ENCODE assay signal across 22 mouse cellular contexts in genomic region chr12:71636300-71636699, GRCm38 (mm10).
DNase-seq lines count a peak whose midpoint lies in the region; ATAC-seq and TF ChIP-seq lines count a peak whose summit lies in the region.
"Had no signal": no experiment of that assay in that cellular context is flagged by ENCODE, and none has a peak within 500 bp of the region (broad histone marks: within the 10 kb centered on the region; RNA-seq: fewer than 3 reads in every experiment).

No protein-coding gene starts in this region.

- H3K27ac ChIP-seq in intestine, embryonic 14.5 days (ENCODE audit: low read depth): no peak overlapping the region
- H3K27ac ChIP-seq in intestine, embryonic 16.5 days (ENCODE audit: low read length): no peak overlapping the region
- H3K27ac ChIP-seq: embryonic facial prominence, embryonic 15.5 days; forebrain, embryonic 10.5 days; heart, embryonic 13.5 days; hindbrain, embryonic 10.5 days; hindbrain, embryonic 14.5 days had no signal

- no peak overlapping the region for H3K4me3 ChIP-seq in intestine, embryonic 14.5 days (ENCODE audit: low read depth, low read length)
- H3K4me3 ChIP-seq in intestine, embryonic 16.5 days (ENCODE audit: low read length): no peak overlapping the region
- H3K4me3 ChIP-seq: embryonic facial prominence, embryonic 15.5 days; erythroblast, embryonic 14.5 days; forebrain, embryonic 10.5 days; heart, embryonic 13.5 days; hindbrain, embryonic 10.5 days had no signal

- no peak for TF ChIP-seq CTCF in brain, embryonic 14.5 days (IDR thresholded peaks at IDR 0.05; ENCODE audit: borderline replicate concordance, extremely low read depth, insufficient read depth, insufficient read length)

- H3K4me2 ChIP-seq in intestine, embryonic 14.5 days (ENCODE audit: low read length): no peak overlapping the region
- H3K4me2 ChIP-seq in intestine, embryonic 16.5 days (ENCODE audit: low read depth, low read length): no peak overlapping the region
- H3K4me2 ChIP-seq: embryonic facial prominence, embryonic 15.5 days; heart, embryonic 13.5 days; hindbrain, embryonic 14.5 days had no signal

- H3K36me3 ChIP-seq in intestine, embryonic 14.5 days (ENCODE audit: control insufficient read depth, insufficient read depth, low read length): no peaks in the 10 kb centered on the region
- H3K36me3 ChIP-seq in intestine, embryonic 16.5 days (ENCODE audit: control insufficient read depth, insufficient read depth, low read length): no peaks in the 10 kb centered on the region
- H3K36me3 ChIP-seq: embryonic facial prominence, embryonic 15.5 days; forebrain, embryonic 10.5 days; heart, embryonic 13.5 days; hindbrain, embryonic 10.5 days had no signal

- no peaks in the 10 kb centered on the region for H3K27me3 ChIP-seq in intestine, embryonic 14.5 days (replicated peaks; ENCODE audit: control insufficient read depth, insufficient read depth, low read length)
- H3K27me3 ChIP-seq in intestine, embryonic 16.5 days (replicated peaks; ENCODE audit: control insufficient read depth, insufficient read depth, low read length): no peaks in the 10 kb centered on the region
- H3K27me3 ChIP-seq: CH12.LX; embryonic facial prominence, embryonic 15.5 days; heart, embryonic 13.5 days had no signal

- ATAC-seq in frontal cortex, adult (ENCODE audit: low TSS enrichment): peak; percentile 89
- ATAC-seq in intestine, embryonic 14.5 days (replicated peaks; ENCODE audit: low FRiP score, low TSS enrichment, low read depth): no peak
- ATAC-seq in intestine, embryonic 16.5 days: no peak
- ATAC-seq: intestine, postnatal 0 days had no signal

- no peaks in the 10 kb centered on the region for H3K9me3 ChIP-seq in intestine, embryonic 14.5 days (ENCODE audit: control insufficient read depth, low read length)
- H3K9me3 ChIP-seq in intestine, embryonic 16.5 days (ENCODE audit: control insufficient read depth, low read length): no peaks in the 10 kb centered on the region
- H3K9me3 ChIP-seq: embryonic facial prominence, embryonic 15.5 days; forebrain, embryonic 10.5 days; heart, embryonic 13.5 days; hindbrain, embryonic 10.5 days had no signal

- WGBS in intestine, embryonic 14.5 days: 92% methylated on average over 6 of the region's 6 CpGs
- 91% methylated on average over 6 of the region's 6 CpGs for WGBS in intestine, embryonic 16.5 days

- no peak overlapping the region for H3K9ac ChIP-seq in intestine, embryonic 14.5 days (ENCODE audit: low read length)
- H3K9ac ChIP-seq in intestine, embryonic 16.5 days (ENCODE audit: low read depth, low read length): no peak overlapping the region
- H3K9ac ChIP-seq: embryonic facial prominence, embryonic 15.5 days; heart, embryonic 13.5 days; hindbrain, embryonic 14.5 days had no signal

- no peak for DNase-seq in frontal cortex, postnatal 10 days (ENCODE audit: low spot score in 2 of 2)
- peak; percentile 46 for DNase-seq in intestine, embryonic 14.5 days (ENCODE audit: low spot score)
- DNase-seq in Muller cell, postnatal 12 days (ENCODE audit: inconsistent ontology term): peak; percentile 73
- peak; percentile 69 for DNase-seq in brain, embryonic 14.5 days (ENCODE audit: low read depth)
- DNase-seq: adrenal gland, adult 2 months; adrenal gland, postnatal 25 days; cerebellum, adult 11 months; cerebellum, adult 8-10 months; cerebellum, postnatal 14 days; embryo, embryonic 11 days; gastrocnemius, postnatal 10 days; heart, postnatal 10 days had no signal

- no peak for TF ChIP-seq POLR2A in brain, embryonic 14.5 days (IDR thresholded peaks at IDR 0.05; ENCODE audit: borderline replicate concordance, extremely low read depth, insufficient read depth, insufficient read length, poor library complexity, severe bottlenecking)

- H3K4me1 ChIP-seq in intestine, embryonic 14.5 days (replicated peaks; ENCODE audit: control insufficient read depth, insufficient read depth, low read length): peaks cover 10% of the 10 kb centered on the region; the same call in 1 of the 2 replicates
- H3K4me1 ChIP-seq in intestine, embryonic 16.5 days (ENCODE audit: control insufficient read depth, insufficient read depth, low read length): peaks cover 7% of the 10 kb centered on the region; the same call in 1 of the 2 replicates
- H3K4me1 ChIP-seq: embryonic facial prominence, embryonic 15.5 days had no signal

Comparison
In these comparisons a context has a peak if more than half of its experiments do, and no peak if none do; other contexts are left out.
1. DNase-seq: peak in intestine, embryonic 14.5 days (single experiment), Muller cell, postnatal 12 days (single experiment) and brain, embryonic 14.5 days (single experiment); none in frontal cortex, postnatal 10 days (0 of 2).